Mouse (Mus musculus) CH12.LX (cell line): ENCODE measurements around the gene Gfpt1. TPM values are rescaled to one million over a fixed set of nuclear protein-coding genes. Genes with fewer than 3 reads are reported as not detected.

Source experiments
- DNase-seq: peaks from one replicate; pipeline ENCODE4 v3.0.0-alpha.2; 2013; ENCODE audit errors: extremely low read depth
- H3K27ac ChIP-seq: 2 replicates; pipeline ENCODE4 v1.5.1; 2012; ENCODE audit warnings: low read depth, mild to moderate bottlenecking, control low read depth, moderate library complexity; ENCODE audit not compliant: insufficient read depth
- H3K27me3 ChIP-seq: replicated peaks from 2 replicates; pipeline ENCODE3; 2012; ENCODE audit warnings: inconsistent platforms
- H3K36me3 ChIP-seq, 2 experiments: replicated peaks in 1 of 2; 2 replicates each; pipeline versions ENCODE3 to v1.6.1; 2012; ENCODE audit warnings: inconsistent platforms in 1 of 2, low read length in 1 of 2, mild to moderate bottlenecking in 1 of 2, mixed read lengths in 1 of 2, moderate library complexity in 1 of 2; ENCODE audit not compliant: control insufficient read depth in 1 of 2, insufficient read depth in 1 of 2
- H3K4me1 ChIP-seq, 2 experiments: 2 replicates each; pipeline ENCODE4 v1.6.1; 2012; ENCODE audit warnings: inconsistent platforms in 1 of 2, moderate library complexity in 1 of 2; ENCODE audit not compliant: insufficient read depth in 2 of 2, control insufficient read depth in 1 of 2
- H3K4me2 ChIP-seq: 2 replicates; pipeline ENCODE4 v1.6.1; 2012; ENCODE audit warnings: low read depth, mild to moderate bottlenecking, control low read depth; ENCODE audit not compliant: poor library complexity, insufficient read depth, severe bottlenecking
- H3K4me3 ChIP-seq, 3 experiments: fragments of 150-350 bp in 1 of 3; sonication (generic) in 1 of 3; replicated peaks in 1 of 3; 2 replicates each; pipeline versions ENCODE3 to v1.5.1; 2011 to 2012; ENCODE audit warnings: low read depth in 2 of 3, low read length in 2 of 3, mild to moderate bottlenecking in 2 of 3, moderate library complexity in 2 of 3, control low read depth in 1 of 3, improper control_type of control experiment in 1 of 3, inconsistent platforms in 1 of 3, mixed read lengths in 1 of 3; ENCODE audit not compliant: poor library complexity in 1 of 3
- H3K79me2 ChIP-seq: replicated peaks from 2 replicates; pipeline ENCODE4 v1.6.1; 2012; ENCODE audit warnings: mild to moderate bottlenecking, moderate library complexity; ENCODE audit not compliant: control insufficient read depth, poor library complexity, insufficient read depth, severe bottlenecking; ENCODE audit errors: extremely low read depth
- H3K9ac ChIP-seq: 2 replicates; pipeline ENCODE4 v1.6.1; 2012; ENCODE audit warnings: low read depth, mild to moderate bottlenecking, control low read depth, moderate library complexity; ENCODE audit not compliant: insufficient read depth
- H3K9me3 ChIP-seq: replicated peaks from 2 replicates; pipeline ENCODE3; 2012; ENCODE audit warnings: low read length, inconsistent platforms, mixed read lengths
- BHLHE40 ChIP-seq: IDR thresholded peaks from 2 replicates; pipeline ENCODE4 v1.6.1; 2011; ENCODE audit warnings: mild to moderate bottlenecking, low read depth, low read length, improper control_type of control experiment
- E2F4 ChIP-seq: IDR thresholded peaks from 2 replicates; pipeline ENCODE4 v1.6.1; 2011; ENCODE audit warnings: low read depth, low read length, improper control_type of control experiment; ENCODE audit not compliant: insufficient replicate concordance
- ELF1 ChIP-seq: IDR thresholded peaks from 2 replicates; pipeline ENCODE4 v1.6.1; 2014; ENCODE audit warnings: low read depth, mild to moderate bottlenecking, inconsistent platforms, low read length, improper control_type of control experiment
- KAT2A ChIP-seq: IDR thresholded peaks from 2 replicates; pipeline ENCODE4 v1.6.1; 2012; ENCODE audit warnings: low read length, improper control_type of control experiment, inconsistent platforms; ENCODE audit not compliant: insufficient replicate concordance
- MAFK ChIP-seq: IDR thresholded peaks from 2 replicates; pipeline ENCODE4 v1.6.1; 2011; ENCODE audit warnings: low read length, improper control_type of control experiment; ENCODE audit not compliant: insufficient replicate concordance
- MAZ ChIP-seq: IDR thresholded peaks from 2 replicates; pipeline ENCODE4 v1.6.1; 2012; ENCODE audit warnings: low read depth, mild to moderate bottlenecking, inconsistent platforms, low read length, improper control_type of control experiment, moderate library complexity
- MEF2A ChIP-seq: IDR thresholded peaks from 2 replicates; pipeline ENCODE4 v1.6.1; 2014; ENCODE audit warnings: low read depth, mild to moderate bottlenecking, inconsistent platforms, low read length, improper control_type of control experiment, borderline replicate concordance
- MXI1 ChIP-seq: IDR thresholded peaks from 2 replicates; pipeline ENCODE4 v1.6.1; 2011; ENCODE audit warnings: mild to moderate bottlenecking, low read depth, low read length, improper control_type of control experiment
- POLR2AphosphoS2 ChIP-seq: IDR thresholded peaks from 2 replicates; pipeline ENCODE4 v1.6.1; 2011; ENCODE audit warnings: low read depth, low read length, improper control_type of control experiment
- SMC3 ChIP-seq: IDR thresholded peaks from 2 replicates; pipeline ENCODE4 v1.6.1; 2011; ENCODE audit warnings: low read depth, low read length, improper control_type of control experiment
- TCF12 ChIP-seq: IDR thresholded peaks from 2 replicates; pipeline ENCODE4 v1.6.1; 2014; ENCODE audit warnings: low read depth, mild to moderate bottlenecking, inconsistent platforms, low read length, improper control_type of control experiment
- UBTF ChIP-seq: IDR thresholded peaks from 2 replicates; pipeline ENCODE4 v1.6.1; 2012; ENCODE audit warnings: low read depth, mild to moderate bottlenecking, inconsistent platforms, low read length, improper control_type of control experiment, moderate library complexity
- ZNF384 ChIP-seq: IDR thresholded peaks from 2 replicates; pipeline ENCODE4 v1.6.1; 2012; ENCODE audit warnings: low read depth, low read length, improper control_type of control experiment, inconsistent platforms
- dilution Hi-C: fragments of 300-500 bp; cut with MboI; formaldehyde crosslinking; loops from 2 replicates; pipeline ENCODE4 v1.14.3; 2020; ENCODE audit warnings: low sequenced_read_pairs; ENCODE audit not compliant: extremely low pct_unique_long_range_greater_than_20kb, extremely low pct_ligation_motif_present
- in situ Hi-C: fragments of 300-500 bp; cut with MboI; formaldehyde crosslinking; loops from 3 replicates; pipeline ENCODE4 v1.14.3; 2019; ENCODE audit warnings: low sequenced_read_pairs, low pct_ligation_motif_present, low pct_unique_long_range_greater_than_20kb, mixed read lengths
- polyA plus RNA-seq: library from polyadenylated mRNA; unstranded; fragments of >175 nt; gene quantifications from 2 replicates; pipeline ENCODE4 v1.2.1, GENCODE M21; 2012; ENCODE audit warnings: low read depth; ENCODE audit not compliant: insufficient read length
- total RNA-seq, 2 experiments: library from RNA; depleted of rRNA; stranded (reverse); fragments of 300-350 nt in 1 of 2; fragments of >200 nt in 1 of 2; gene quantifications; 2 replicates each; pipeline ENCODE4 v1.2.3; 2012 to 2014

Gfpt1 gene
- total and polyA plus RNA-seq, 3 experiments, result 24.9 to 35.3 (median 32.1) TPM

- dilution Hi-C loops, result no loop called here
These were observed 36.8 kb downstream of the Gfpt1 start for GRCm38 (mm10) chr6:87079457-87079856.

GRCm38 (mm10) chr6:87085026-87085425, 42.4 kb downstream of the Gfpt1 start:
- no peaks in the 10 kb centered on the region for H3K27me3 ChIP-seq
- H3K4me2 ChIP-seq, result no peak overlapping the region
- H3K27ac ChIP-seq, result no peak overlapping the region
- in situ Hi-C loops, result no loop called here
- no peak for DNase-seq
- H3K4me3 ChIP-seq, result no peak overlapping the region
- H3K4me1 ChIP-seq, result peaks cover 0 to 9% of the 10 kb centered on the region in 2 experiments; a peak in 2 of 4 replicates
- H3K79me2 ChIP-seq, result no peaks in the 10 kb centered on the region
- H3K9me3 ChIP-seq, result no peaks in the 10 kb centered on the region
- peaks cover 71 to 94% of the 10 kb centered on the region in 2 experiments for H3K36me3 ChIP-seq
- no peak overlapping the region for H3K9ac ChIP-seq
- TF ChIP-seq UBTF, result no peak
- no peak for TF ChIP-seq TCF12
- no peak for TF ChIP-seq MAZ
- TF ChIP-seq, all 38 proteins: peak for 0
- dilution Hi-C loops, result no loop called here

More at GRCm38 (mm10) chr6:87079457-87079856, 36.8 kb downstream of the Gfpt1 start:
- Histone ChIP-seq H3K4me2 (no peak overlapping the region), H3K9ac (no peak overlapping the region), H3K4me3 (no peak overlapping the region), H3K79me2 (no peaks in the 10 kb centered on the region)
- TF ChIP-seq MXI1 (no peak), ZNF384 (peak; percentile 27; the same call in 1 of the 2 replicates)
- TF ChIP-seq, all 38 proteins: peak for 1
- no peak for DNase-seq
- Histone ChIP-seq H3K27ac (no peak overlapping the region), H3K9me3 (no peaks in the 10 kb centered on the region), H3K27me3 (no peaks in the 10 kb centered on the region), H3K4me1 (peaks cover 4 to 49% of the 10 kb centered on the region in 2 experiments), H3K36me3 (peaks cover 50 to 75% of the 10 kb centered on the region in 2 experiments)
- in situ Hi-C loops, result no loop called here

- in situ Hi-C loops, result no loop called here
- Histone ChIP-seq H3K4me1 (peaks cover 0 to 30% of the 10 kb centered on the region in 2 experiments; a peak in 2 of 4 replicates), H3K27me3 (no peaks in the 10 kb centered on the region), H3K9me3 (no peaks in the 10 kb centered on the region), H3K4me3 (no peak overlapping the region), H3K27ac (no peak overlapping the region), H3K36me3 (peaks cover 57 to 74% of the 10 kb centered on the region in 2 experiments), H3K79me2 (no peaks in the 10 kb centered on the region), H3K4me2 (no peak overlapping the region), H3K9ac (no peak overlapping the region)
- dilution Hi-C loops, result no loop called here
- DNase-seq, result no peak
- no peak for TF ChIP-seq E2F4
- no peak for TF ChIP-seq ELF1
- no peak for TF ChIP-seq MAFK
- TF ChIP-seq KAT2A, result no peak
- TF ChIP-seq SMC3, result no peak
- TF ChIP-seq MEF2A, result no peak
- no peak for TF ChIP-seq BHLHE40
- TF ChIP-seq POLR2AphosphoS2, result no peak
These were observed 45.7 kb downstream of the Gfpt1 start for GRCm38 (mm10) chr6:87088356-87088755.
